Mouse (Mus musculus): ENCODE measurements around the gene Pla2g2d.

The Pla2g2d gene

DNA sequence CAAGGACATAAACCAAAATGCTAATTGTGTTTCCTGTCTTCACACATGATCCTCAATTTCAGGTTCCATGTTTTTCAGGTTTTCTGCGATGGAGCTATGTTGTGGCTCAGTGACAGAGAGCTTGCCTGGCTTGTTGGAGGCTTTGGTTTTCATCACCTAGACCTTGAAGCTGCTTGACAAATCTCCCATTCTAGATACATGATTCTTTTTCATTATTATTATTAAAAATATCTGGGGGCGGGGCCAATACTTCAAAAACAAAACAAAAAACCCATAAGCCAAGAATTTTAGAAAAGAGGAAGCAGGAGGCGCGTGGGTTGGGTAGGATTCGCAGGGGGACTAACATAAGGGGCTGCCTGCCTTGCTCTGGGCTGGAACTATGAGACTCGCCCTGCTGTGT lies at the start of gene Pla2g2d:
Pla2g2d (plus strand) TSS at position 301 of the 400 bp plus-strand sequence.
- no peak for DNase-seq

DNA sequence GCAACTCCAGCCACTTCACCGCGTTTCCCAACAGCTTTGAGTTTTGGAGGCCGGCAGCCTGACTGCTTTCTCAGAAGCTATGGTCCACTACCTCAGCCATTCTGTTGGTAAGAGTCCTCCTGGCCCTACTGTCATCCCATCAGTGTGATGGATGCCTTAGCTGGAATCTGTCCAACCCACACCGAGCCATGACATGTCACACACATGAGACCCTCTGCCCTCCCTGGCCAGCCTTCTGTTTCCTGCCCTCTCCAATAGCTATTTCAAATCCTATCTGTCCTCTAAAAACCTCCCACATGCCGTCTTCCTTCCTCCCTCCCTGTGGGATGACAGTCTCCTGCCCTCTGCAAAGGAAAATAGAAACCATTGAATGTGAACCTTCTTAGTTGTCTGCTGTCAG lies 49.8 kb upstream of the Pla2g2d start:
- no peak for DNase-seq

DNA sequence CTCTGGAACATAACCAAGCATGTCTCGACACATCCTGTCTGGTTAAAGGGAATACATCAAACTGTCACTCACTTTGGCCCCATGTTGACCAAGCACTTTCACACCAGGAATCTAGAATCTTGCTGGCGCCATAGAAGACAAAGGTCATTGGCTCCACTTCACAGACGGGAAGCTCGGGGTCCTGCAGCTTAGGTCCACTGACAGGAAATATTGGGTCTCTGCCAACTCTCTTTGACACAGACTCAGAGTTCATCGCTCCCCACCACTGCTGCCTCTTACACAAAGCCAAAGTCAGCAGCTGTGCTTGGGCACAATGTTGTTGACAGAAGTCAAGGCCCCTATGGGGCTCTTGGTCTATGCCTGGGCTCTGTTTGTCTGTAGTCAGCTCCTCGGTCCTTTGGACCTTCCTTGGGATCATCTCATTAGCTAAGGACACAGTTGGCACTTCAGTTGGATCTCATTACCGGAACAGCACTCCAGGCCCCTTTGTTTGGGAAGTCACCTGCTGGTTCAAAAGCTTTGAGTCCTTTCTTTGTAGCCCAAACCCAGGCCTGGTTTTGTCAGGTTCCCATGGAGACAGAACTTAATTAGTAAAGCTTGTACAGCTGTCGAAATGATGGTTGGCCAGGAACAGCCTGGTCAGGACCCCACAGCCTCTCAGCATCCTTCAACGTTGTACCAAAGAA lies 46.4 kb upstream of the Pla2g2d start:
- DNase-seq, result no peak

DNA sequence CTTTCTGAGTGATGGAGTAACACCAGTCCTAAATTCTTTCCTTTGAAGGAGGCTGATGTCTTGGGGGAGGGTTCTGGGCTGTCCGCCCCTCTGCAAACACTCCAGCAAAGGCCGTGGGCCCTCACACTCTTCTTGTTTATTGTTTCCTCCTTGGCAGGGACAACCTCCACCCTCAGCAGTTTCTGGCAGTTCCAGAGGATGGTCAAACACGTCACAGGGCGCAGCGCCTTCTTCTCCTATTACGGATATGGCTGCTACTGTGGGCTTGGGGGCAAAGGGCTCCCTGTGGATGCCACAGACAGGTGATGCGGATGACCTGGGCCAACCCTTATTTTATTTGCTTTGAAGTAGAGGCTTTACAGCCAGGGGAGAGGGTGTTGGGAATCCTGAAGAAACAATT lies 41.4 kb upstream of the Pla2g2d start:
- DNase-seq, result no peak

DNA sequence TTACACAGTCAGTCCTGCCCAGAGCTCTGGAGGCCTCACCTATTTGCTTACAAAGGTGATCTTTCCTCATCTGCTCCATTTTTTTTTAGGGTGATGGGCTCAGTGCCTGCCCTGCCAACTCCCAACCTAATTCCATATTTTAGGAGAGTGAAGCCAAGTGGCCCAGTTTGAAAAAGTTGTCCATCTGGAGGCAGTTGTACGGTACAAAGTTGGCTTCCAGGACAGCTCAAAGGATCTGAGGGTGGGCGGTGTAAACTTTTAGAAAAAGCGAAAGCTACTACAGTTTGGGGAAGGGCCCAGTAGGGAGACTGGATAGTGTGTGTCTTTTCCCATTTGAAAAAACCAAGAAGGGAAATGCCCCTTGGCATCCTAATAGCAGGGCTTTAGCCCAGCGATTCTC lies 40.7 kb upstream of the Pla2g2d start:
- no peak for DNase-seq

DNA sequence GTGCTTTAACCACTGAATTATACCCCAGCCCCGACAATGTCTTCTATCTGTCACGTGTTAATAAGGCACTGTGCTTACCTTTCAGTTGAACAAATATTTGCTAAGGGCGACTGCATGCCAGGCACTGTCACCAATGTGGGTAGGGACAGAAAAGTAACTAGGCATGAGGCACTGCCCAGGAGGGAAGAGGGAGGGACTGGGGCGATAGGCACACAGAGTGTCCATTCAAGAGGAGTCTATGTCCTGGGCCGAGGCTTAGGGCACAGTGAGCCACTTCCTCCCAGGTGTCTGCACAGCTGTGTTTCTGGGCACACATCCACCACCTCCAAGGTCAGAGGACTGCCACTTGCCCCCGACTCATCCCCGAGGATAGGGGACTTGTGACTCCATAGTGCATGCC lies 38.5 kb upstream of the Pla2g2d start, which contains the start of gene Ubxn10:
Ubxn10 (minus strand) TSS at position 137 of the 400 bp plus-strand sequence.
- DNase-seq, result no peak

DNA sequence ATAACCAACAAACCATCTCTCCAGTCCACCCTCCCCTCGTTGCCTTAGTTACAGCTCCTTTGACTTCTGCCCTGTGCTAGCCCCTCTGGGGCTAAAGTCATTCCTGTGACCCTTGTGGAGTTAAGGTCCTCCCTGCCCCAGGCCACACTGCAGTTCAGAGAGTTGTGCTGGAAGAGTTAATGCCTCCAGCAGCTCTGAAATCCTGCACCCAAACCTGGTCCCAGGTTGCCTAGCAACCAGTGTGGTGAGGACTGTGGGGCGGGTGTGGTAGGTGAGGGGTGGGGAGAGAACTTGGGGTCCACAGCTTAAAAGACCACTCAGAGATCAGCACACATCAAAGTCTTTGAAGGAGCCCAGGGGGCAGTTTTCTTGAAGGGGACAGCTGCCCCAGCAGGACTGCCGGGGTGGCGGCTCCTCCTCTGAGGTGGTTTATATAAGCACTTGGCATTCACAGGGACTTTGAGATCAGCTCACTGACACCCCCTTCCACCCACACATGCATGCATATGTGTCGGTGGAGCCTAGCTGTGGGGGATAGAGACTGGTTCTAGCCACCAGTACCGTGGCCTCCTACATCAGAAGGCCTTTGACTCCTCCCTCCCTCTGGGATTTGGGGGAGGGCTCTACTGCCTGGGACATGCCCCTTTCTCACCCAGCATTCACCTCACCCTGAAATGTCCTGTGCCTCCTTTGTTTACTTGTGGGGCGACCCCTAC lies 36.2 kb upstream of the Pla2g2d start:
- peak; percentile 48 for DNase-seq

DNA sequence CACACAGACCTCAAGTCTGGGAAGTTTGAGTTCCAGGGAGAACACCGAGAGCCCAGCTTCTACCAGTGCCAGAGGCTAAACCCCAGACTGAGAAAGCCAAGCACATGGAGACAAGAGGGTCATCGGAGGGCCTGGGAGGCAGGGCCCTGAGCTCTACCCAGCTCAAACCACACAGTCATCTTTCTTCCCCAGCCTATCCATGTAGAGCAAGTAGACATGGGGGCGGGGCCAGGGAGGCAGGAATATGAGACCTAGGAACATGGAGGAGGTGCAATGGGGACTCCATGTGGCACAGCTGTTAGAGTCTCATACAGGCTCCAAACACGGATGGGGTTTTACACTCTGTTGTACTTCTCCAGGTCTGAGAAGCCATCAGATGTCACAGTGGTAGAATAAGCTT lies 29.7 kb upstream of the Pla2g2d start:
- DNase-seq, result no peak

DNA sequence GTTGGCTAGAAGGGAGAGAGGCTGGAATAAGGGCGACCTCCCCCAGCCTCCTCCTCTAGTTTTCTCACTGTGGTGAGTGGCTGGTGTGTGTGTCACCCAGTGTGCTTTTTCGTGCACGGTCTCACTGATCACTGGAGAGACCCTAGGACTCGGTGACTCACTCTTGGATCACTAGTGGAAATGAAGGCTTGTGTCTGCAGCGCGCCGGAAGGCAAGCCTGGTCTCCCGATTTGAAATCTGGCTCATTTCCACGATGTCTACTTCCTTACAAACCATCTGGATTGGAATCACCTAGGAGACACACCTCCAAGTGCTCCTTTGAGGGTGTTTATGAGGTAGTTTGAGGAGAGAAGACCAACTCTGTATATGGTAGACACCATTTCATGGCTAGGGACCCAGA lies 28.7 kb upstream of the Pla2g2d start:
- DNase-seq, result no peak

DNA sequence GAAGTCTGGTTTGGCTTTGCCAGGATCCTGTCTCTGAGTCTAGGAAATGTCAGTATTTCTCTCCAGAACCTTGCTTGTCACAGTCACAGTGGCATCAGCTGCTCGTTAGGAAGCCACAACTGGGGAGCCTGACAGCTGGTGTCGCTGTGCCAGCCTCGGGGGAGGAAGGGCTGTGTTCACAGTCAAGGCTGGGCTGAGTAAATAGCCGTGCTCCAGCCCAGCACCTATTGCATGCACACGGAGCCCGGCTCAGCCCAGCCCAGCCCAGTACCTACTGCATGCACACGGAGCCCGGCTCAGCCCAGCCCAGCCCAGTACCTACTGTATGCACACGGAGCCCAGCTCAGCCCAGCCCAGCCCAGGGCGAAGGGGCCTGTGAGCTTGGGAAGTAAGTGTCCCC lies 27.7 kb upstream of the Pla2g2d start:
- DNase-seq, result no peak

DNA sequence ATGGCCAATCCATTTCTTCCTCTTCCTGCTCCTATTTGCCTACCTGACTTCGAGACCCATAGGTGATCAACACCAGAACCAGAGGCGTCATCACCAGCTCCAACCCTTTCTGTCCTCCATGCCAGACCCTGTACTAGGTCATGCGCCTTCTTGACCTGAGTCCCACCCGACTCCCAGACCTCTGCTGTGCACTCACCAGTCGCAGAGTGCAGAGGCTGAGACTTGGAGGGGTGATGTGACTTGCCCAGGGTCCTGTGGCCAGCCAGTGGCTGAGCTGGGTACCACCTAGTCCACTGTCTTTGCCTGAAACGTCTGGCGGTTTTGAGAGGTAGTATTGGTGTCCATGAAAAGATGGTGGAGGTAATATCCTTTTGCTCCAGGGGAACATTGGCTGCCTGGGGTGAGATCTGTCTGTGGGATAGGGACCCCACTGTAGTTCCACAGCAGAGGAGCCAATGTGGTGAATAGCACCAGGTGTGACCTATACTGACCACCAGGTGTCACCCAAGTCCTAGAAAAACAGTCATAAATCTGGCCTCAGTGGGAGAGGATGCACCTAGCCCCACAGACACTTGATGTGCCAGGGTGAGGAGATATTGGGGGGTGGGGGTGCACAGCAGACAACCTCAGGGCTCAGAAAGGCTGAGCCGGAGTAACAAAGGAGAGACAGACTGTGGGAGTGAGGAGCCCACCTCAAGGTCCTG lies 27.0 kb upstream of the Pla2g2d start:
- peak; percentile 41 for DNase-seq

DNA sequence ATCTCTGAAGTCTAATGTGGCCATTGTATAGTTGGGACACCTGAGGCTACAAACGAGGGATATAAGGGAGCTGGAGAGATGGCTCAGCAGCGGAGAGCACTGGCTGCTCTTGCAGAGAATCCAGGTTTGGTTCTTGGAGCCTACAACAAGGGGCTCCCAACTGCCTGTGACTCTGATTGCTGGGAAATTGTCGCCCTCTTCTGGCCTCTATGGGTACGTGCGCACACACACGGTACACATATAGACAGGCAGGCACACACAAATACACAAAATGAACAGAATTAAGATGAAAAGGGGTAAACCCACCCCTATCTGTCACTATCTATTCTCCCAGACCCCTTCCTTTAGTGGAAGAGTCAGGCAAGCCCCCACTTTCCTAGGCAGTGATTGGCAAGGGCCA lies 22.9 kb upstream of the Pla2g2d start:
- no peak for DNase-seq

DNA sequence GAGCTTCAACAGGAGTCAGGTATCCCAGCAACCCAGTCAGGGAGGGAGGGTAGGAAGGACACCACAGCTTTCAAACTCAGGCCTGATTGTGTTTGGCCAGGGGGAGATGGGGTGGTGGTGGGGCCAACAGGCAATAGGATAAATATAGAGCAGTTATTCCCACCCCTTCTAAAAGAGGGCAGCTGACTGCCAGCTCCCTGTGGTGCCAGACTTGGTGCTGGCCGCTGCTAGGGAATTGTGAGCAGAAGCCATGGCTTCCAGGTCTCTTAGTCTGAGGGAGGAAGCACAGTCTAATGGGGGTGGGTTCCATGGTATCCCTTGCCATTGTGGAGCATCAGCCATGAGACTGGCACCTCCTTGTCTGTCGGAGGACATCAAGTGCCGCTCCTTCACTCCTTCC lies 21.9 kb upstream of the Pla2g2d start:
- DNase-seq, result no peak

DNA sequence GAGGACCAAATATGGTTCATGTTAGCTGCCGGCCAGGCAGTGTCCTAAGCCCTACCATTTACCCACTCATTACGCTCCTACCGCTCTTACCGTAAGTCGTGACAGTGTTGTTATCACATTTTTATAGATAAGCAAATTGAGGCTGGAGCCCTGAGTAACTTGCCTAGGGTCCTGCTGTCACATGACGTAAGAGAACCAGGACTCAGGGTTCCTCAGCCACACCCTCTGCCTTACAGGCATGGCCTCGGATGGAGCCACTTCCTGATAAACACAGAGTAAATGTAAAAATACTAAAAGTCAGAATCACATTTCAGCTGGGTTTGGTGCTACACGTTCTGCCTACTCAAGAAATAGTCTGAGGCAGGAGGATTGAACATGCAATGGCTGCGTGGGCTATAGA lies 21.1 kb upstream of the Pla2g2d start:
- no peak for DNase-seq

DNA sequence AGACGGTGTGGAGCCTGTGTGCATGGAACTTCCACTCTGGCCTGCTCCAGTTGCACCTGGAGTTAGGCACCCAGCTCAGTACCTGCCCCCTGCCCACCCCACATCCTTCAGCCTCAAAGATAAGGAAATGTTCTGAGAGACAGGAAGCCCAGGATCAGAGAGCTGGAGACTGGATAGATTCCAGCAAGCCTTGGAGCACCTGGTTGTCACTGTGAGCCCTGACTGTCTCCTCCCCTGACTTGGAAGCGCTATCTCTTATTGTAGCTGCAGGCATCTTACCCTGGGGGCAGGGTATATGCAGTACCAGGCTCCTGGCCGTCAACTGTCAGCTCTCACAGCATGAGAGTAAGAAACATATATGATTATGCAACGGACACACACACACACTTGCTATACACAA lies 20.1 kb upstream of the Pla2g2d start:
- DNase-seq, result no peak

DNA sequence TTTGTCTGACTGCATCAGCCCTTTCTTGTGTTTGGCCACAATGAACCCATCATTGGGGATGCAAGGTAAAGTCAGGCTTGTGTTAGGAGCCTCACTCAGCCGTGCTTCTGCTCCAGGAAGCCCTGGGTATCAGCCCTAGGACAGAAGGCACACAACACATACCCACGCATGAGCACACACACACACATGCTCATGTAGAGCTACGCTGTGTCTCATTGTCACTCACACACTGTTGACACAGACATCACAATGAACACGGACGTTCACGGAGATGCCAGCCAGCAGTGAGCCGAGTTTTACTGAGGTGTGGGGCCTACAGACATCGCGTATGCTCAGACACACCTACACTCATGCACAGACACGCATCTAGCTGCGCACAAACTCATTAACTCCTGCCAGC lies 19.6 kb upstream of the Pla2g2d start:
- DNase-seq, result no peak

DNA sequence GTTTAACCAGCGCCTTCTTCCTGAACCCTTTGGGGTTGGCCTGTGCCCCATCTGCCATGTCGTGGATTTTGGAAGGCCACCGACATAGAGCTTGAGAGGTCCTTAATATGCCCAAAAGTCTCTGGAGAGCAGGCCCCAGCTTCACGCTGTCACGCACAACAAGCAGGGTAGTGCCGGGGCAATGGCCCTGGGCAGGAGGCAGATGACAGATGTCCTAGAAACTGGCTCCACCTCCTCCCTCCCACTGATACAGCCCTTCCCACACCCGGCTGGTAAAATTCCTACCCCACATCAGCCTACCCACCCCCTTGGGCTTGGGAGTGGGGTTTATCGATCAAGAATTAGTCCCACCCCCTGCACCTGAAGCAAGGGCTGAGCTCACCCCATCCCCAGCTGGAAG lies 18.1 kb upstream of the Pla2g2d start, which contains the start of gene Pla2g2f:
Pla2g2f (minus strand) TSS at position 211 of the 400 bp plus-strand sequence.
- DNase-seq, result no peak

DNA sequence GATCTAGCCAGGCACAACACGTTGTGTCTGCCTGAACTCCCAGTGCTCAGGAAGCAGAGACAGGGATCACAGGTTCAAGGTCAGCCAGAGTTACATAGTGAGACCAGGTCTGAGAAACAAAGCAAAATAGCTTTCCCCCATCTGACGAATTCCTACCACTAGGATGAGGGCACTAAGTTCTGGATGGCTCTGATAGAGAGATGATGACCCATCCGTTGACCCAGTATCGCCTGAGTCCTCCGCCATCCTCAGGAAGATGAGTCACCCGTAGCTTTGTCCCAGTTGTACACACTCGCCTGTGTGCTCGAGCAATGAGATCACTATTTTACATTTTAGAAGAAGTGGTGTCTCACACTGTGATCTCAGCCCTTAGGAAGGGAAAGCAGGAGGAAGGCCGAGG lies 13.3 kb upstream of the Pla2g2d start:
- DNase-seq, result no peak

DNA sequence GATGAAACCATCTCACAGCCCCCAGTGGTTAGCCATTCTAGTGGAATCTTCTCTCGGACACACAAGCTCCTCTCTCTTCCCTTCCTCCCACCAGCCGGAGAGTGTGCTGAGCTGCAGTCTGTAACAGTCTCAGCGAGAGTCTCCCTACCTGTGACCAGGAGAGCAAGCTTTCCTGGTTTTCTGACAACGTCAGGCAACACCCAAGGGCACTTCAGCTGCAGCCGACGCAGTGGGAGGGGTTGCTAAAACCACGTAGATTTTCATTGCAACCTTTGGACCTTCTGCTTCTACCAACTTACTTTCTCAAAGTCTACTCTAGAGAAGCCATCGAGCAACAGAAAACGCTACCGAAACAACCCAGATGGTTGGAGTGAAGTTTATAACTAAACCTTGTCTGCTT lies 3.6 kb upstream of the Pla2g2d start:
- DNase-seq, result no peak

DNA sequence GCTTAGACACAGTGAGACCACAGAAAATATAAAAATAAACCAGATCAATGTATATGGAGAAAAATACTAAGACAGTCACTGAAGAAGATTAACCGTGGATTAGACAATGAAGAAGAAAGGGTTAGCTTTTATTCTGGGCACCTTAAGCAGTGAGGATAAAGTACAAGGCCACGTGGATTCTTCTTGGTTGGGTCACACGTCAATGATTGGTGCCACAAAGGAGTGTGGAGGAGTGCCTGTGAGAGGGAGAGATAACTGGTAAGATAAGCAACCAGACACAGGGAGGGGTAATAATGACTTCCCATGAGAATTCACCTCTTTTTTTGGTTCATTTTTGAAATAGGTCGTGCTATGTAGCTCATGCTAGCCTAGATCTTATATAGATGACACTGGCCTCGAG lies 3.1 kb upstream of the Pla2g2d start:
- DNase-seq, result no peak

DNA sequence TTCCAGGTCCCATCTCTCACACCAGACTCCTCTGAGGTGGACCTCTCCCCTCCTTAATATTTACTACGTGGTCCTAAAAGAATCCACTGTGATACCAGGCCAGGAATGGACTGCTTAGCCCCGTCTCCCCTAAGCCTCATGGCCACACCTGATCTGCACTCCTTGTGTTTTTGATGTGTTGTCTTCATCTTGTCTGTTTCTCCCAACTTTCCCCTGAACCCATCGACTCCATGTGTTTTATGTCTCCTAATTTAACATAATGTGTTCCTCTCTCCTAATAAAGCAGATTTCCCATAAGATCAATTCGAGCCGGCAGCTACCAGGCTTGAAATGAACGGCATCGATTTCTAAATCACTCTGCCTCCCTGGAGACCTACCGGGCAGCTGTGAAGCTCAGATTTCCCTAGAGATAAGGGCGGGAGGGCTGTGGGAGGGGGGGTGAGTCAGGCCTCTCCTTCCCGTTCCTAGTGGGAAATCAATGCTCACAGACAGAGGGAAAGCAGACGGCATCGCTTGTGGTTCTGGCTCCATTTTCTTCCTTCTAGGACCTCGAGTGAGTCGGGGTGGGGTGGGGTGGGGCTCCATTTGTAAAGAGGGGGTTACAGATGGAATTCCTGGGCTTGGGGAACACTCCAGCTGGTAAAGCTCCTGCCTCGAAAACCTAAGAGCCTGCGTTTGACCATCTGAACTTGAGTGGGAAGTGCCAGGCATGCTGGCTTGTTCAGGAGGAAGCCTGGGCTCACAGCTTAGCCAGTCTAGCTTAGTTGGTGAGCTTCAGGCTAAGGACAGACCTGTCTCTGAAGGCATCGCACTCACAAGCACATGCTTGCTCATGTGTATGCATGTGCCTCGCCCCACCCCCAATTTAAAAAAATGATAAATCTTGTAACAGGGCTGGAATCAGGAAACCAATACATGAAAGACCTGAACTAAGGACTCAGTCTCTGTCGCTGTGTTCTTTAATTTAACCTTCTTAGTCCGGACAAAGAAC lies 2.2 kb downstream of the Pla2g2d start:
- DNase-seq, result no peak

DNA sequence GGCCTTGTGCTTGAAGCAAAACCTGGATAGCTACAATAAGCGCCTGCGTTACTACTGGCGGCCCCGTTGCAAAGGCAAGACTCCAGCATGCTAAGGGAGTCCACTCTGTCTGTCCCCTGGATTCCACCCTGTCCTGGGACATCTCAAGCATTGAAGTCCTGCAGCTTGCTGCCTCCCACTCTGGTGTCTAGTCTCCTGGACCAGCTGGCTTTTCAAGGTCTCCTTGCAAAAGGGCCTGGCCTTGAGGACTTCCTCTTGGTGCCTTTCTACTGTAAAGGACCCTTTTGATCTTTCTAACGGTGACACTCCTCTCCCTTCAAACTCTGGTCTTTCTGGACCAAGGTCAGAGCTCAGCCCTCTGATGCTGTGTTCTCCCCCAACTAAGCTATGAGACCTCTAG lies 4.8 kb downstream of the Pla2g2d start:
- no peak for DNase-seq

DNA sequence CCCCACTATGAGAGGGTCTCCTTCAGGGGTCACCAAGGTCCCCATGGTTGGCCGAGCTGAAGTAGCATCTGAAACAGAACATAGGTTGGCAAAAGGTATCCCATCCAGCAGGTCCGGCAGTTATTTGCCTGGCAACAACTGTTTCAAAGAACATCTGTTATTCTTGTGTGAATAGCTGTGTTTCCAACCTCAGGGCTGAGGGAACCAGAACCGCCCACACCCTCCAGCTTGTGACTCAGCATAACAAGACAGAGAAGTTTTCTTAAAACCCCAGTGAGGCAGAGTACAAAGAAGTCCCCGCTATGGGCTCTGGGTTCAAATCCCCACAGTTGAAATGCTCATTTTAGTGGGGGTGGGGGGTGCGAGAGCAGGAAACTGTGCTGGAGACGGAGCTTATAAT lies 6.6 kb downstream of the Pla2g2d start:
- DNase-seq, result no peak

Data from cerebellum, adult 11-12 months (tissue).